Mouse (Mus musculus) hindbrain, embryonic 14.5 days (tissue): ENCODE results near the gene 1700069L16Rik. TPM values are rescaled to one million over a fixed set of nuclear protein-coding genes. Genes with fewer than 3 reads are reported as not detected.

Experiments used
- ATAC-seq: fragments of 200-750 bp; cut with Nextera tagmentation; 2 replicates; pipeline ENCODE4 v1.8.0; 2017; ENCODE audit warnings: moderate number of reproducible peaks, mild to moderate bottlenecking, moderate TSS enrichment, moderate library complexity; ENCODE audit not compliant: low FRiP score
- DNase-seq: peaks from one replicate; pipeline ENCODE4 v3.0.0-alpha.2; 2015; ENCODE audit warnings: low spot score
- H3K27ac ChIP-seq: fragments of 300-500 bp; sonication (generic); 2 replicates; pipeline ENCODE4 v1.5.1; 2014; ENCODE audit warnings: mild to moderate bottlenecking, moderate library complexity
- H3K27me3 ChIP-seq: fragments of 300-500 bp; sonication (generic); 2 replicates; pipeline ENCODE4 v1.6.1; 2014; ENCODE audit warnings: mild to moderate bottlenecking, low read length, mixed read lengths; ENCODE audit not compliant: control insufficient read depth, insufficient read depth
- H3K36me3 ChIP-seq: fragments of 300-500 bp; sonication (generic); replicated peaks from 2 replicates; pipeline ENCODE4 v1.6.1; 2014; ENCODE audit not compliant: control insufficient read depth, insufficient read depth
- H3K4me1 ChIP-seq: fragments of 300-500 bp; sonication (generic); replicated peaks from 2 replicates; pipeline ENCODE4 v1.6.1; 2014; ENCODE audit warnings: antibody characterized with exemption, low read length, mixed read lengths; ENCODE audit not compliant: control insufficient read depth, insufficient read depth
- H3K4me2 ChIP-seq: fragments of 300-500 bp; sonication (generic); replicated peaks from 2 replicates; pipeline ENCODE4 v1.6.1; 2014; ENCODE audit warnings: mild to moderate bottlenecking, moderate library complexity
- H3K4me3 ChIP-seq: fragments of 300-500 bp; sonication (generic); replicated peaks from 2 replicates; pipeline ENCODE4 v1.5.1; 2014; ENCODE audit warnings: mild to moderate bottlenecking, low read length
- H3K9ac ChIP-seq: fragments of 300-500 bp; sonication (generic); 2 replicates; pipeline ENCODE4 v1.6.1; 2014
- H3K9me3 ChIP-seq: fragments of 300-500 bp; sonication (generic); 2 replicates; pipeline ENCODE4 v1.6.1; 2016; ENCODE audit warnings: low read length; ENCODE audit not compliant: control insufficient read depth
- WGBS: fragments of 180-500 bp; shearing (Covaris S2); extraction: QIAGEN DNeasy Blood & Tissue Kit; methylation state at CpG from one replicate; pipeline ENCODE4 v1.1.7; 2014; 5-methylcytosine and 5-hydroxymethylcytosine counted together
- polyA plus RNA-seq: library from polyadenylated mRNA; unstranded; fragments of >200 nt; fragmentation: Nextera tagmentation; extraction: Ambion mirVana; gene quantifications from 2 replicates; pipeline ENCODE4 v1.2.1, GENCODE M21; 2014

Gene 1700069L16Rik
- polyA plus RNA-seq, 1 experiment from 2014 or later, result not detected

- ATAC-seq, result no peak
- Histone ChIP-seq H3K4me2 (no peak overlapping the region), H3K27ac (no peak overlapping the region), H3K4me1 (no peaks in the 10 kb centered on the region), H3K27me3 (no peaks in the 10 kb centered on the region), H3K9ac (no peak overlapping the region), H3K36me3 (peaks cover 78% of the 10 kb centered on the region), H3K4me3 (no peak overlapping the region), H3K9me3 (no peaks in the 10 kb centered on the region)
- DNase-seq, result no peak
- WGBS, result 94% methylated on average over 2 of the region's 2 CpGs
Measured at GRCm38 (mm10) chr5:113761585-113761984, 37.0 kb upstream of the 1700069L16Rik start.

DNA sequence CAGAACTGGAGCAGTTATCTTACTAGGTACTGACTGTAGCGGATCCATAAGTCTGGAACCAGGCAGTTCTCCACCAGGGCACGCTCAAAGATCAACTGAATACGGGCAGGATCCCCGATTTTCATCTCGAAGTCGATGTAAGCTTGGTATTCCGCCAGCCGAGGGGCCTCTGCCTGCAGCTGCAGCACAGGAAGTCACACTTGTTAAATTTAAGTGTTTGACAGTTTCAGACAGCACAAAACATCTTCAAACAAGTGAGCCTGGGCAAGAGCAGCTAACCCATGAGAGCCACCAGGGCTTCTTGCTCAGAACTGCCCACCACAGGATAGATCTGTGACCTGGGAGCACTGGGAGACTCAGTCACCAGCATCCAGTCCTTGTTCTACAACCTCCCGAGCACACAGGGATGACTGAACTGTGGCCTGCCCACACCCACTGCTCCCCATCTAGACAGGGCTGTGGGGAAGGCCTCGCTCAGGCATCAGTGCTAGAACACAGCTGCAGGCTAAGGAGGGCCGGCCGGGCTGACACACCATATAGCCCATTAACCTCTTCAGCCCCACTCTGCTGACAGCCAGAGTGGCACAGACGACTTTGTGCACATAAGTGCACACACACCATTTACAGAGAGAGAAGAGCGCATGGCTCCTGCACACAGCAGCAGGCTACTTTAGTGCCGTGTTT is 30.9 kb upstream of the 1700069L16Rik start:
- Histone ChIP-seq H3K4me1 (no peaks in the 10 kb centered on the region), H3K9ac (no peak overlapping the region), H3K27ac (no peak overlapping the region), H3K36me3 (peaks cover 96% of the 10 kb centered on the region), H3K9me3 (no peaks in the 10 kb centered on the region), H3K4me3 (no peak overlapping the region), H3K4me2 (no peak overlapping the region), H3K27me3 (no peaks in the 10 kb centered on the region)
- DNase-seq (no peak), ATAC-seq (no peak)
- WGBS, result 89% methylated on average over 15 of the region's 15 CpGs

DNA sequence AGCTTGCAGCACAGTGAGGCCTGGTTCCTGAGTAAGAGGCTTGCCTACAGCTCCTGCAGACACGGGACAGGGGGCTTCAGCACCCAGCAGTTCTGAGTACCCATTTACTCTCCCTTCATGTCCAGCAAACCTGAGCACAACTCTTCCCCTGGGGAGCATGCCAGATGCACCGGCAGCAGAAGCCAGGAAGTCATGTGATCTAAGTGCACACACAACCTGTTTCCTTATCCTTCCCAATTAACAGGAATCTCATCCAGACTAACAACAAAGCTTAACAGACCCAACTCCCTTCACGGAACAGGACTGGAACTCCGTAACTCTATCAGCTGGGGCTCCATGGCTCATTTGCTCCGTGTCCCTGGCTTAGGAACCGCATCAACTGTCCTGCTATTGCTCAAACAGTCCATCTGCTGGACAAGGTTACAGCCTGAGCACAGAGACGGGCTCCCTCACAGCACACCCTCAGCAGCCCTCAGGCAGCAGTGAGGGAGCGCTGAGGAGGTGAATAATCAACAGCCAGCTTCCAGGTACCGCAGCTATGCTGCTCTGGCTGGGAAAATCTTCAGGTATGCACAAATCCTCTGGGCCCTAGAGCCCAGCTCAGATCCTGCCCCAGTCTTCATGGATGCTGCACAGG is 27.1 kb upstream of the 1700069L16Rik start:
- H3K36me3 ChIP-seq, result peaks cover 96% of the 10 kb centered on the region
- 93% methylated on average over 9 of the region's 9 CpGs for WGBS
- no peak overlapping the region for H3K4me2 ChIP-seq
- no peak overlapping the region for H3K4me3 ChIP-seq
- no peaks in the 10 kb centered on the region for H3K27me3 ChIP-seq
- no peak for DNase-seq
- H3K9me3 ChIP-seq, result no peaks in the 10 kb centered on the region
- ATAC-seq, result no peak
- no peak overlapping the region for H3K9ac ChIP-seq
- no peaks in the 10 kb centered on the region for H3K4me1 ChIP-seq
- no peak overlapping the region for H3K27ac ChIP-seq

DNA sequence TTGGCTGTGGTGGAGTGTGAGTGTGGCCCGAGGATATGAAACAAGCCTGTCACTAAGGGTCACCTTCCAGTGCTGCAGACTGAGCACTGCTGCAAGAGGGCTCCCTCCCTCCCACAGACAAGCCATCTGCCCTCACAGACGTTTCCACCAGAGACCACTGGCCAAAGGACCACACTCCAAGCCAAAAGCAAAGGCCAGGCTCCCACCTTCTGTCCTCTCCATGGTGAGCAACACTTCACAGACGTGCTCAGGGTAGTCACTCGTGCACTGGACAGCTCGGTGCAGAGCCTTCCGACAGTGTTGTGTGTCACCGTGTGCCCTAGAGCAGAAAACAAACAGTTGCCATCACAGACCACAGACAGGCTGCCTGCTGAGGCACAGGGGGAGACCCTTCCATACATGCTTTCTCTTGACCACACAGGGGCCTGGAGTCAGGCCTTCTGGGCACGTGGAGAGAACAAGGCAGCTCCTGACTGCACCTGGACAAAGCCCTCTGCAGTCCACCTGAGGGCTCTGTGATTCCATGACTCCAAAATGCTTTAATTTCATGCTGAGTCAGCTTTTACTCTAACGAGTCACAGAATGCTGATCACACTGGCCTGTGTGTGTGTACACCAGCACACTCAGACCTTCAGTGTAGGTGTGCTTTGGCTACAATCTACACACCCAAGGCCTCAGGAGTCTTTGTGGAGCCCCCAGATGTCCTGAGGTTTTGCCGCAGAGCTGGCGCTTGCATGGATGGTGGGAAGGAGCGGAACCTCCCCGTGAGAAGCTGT is 24.2 kb upstream of the 1700069L16Rik start:
- Histone ChIP-seq H3K9ac (no peak overlapping the region), H3K27ac (no peak overlapping the region), H3K4me2 (no peak overlapping the region), H3K4me3 (no peak overlapping the region), H3K27me3 (no peaks in the 10 kb centered on the region), H3K36me3 (peaks cover 100% of the 10 kb centered on the region), H3K4me1 (no peaks in the 10 kb centered on the region), H3K9me3 (no peaks in the 10 kb centered on the region)
- DNase-seq (no peak), ATAC-seq (no peak)
- WGBS, result 95% methylated on average over 13 of the region's 13 CpGs

- ATAC-seq (no peak), DNase-seq (no peak)
- H3K27me3 ChIP-seq, result no peaks in the 10 kb centered on the region
- no peak overlapping the region for H3K4me3 ChIP-seq
- H3K4me1 ChIP-seq, result no peaks in the 10 kb centered on the region
- H3K9me3 ChIP-seq, result no peaks in the 10 kb centered on the region
- WGBS, result 96% methylated on average over 5 of the region's 5 CpGs
- H3K9ac ChIP-seq, result no peak overlapping the region
- no peak overlapping the region for H3K4me2 ChIP-seq
- H3K27ac ChIP-seq, result no peak overlapping the region
- peaks cover 100% of the 10 kb centered on the region for H3K36me3 ChIP-seq
Measured at GRCm38 (mm10) chr5:113747629-113748028, 23.1 kb upstream of the 1700069L16Rik start.

- 94% methylated on average over 11 of the region's 11 CpGs for WGBS
- DNase-seq, result no peak
- peaks cover 50% of the 10 kb centered on the region for H3K36me3 ChIP-seq
Measured at GRCm38 (mm10) chr5:113737607-113738237, 13.2 kb upstream of the 1700069L16Rik start.

GRCm38 (mm10) chr5:113736522-113737164 is 12.1 kb upstream of the 1700069L16Rik start:
- no peak for ATAC-seq
- H3K4me2 ChIP-seq, result peak overlapping the region; percentile 64
- H3K4me1 ChIP-seq, result peaks cover 13% of the 10 kb centered on the region
- peak overlapping the region; percentile 74 for H3K9ac ChIP-seq
- 44% methylated on average over 15 of the region's 15 CpGs for WGBS
- H3K4me3 ChIP-seq, result peak overlapping the region; percentile 53
- DNase-seq, result no peak
- H3K9me3 ChIP-seq, result no peaks in the 10 kb centered on the region
- peak overlapping the region; percentile 97 for H3K27ac ChIP-seq
- no peaks in the 10 kb centered on the region for H3K27me3 ChIP-seq
- peaks cover 40% of the 10 kb centered on the region for H3K36me3 ChIP-seq

More at GRCm38 (mm10) chr5:113737607-113738237, 13.2 kb upstream of the 1700069L16Rik start:
- H3K27me3 ChIP-seq, result no peaks in the 10 kb centered on the region
- H3K4me1 ChIP-seq, result peaks cover 13% of the 10 kb centered on the region
- H3K4me3 ChIP-seq, result no peak overlapping the region
- no peaks in the 10 kb centered on the region for H3K9me3 ChIP-seq
- no peak overlapping the region for H3K4me2 ChIP-seq
- no peak for ATAC-seq
- no peak overlapping the region for H3K27ac ChIP-seq
- H3K9ac ChIP-seq, result no peak overlapping the region

- Histone ChIP-seq H3K27ac (peak overlapping the region; percentile 97), H3K9ac (peak overlapping the region; percentile 74), H3K4me1 (peaks cover 13% of the 10 kb centered on the region), H3K4me2 (peak overlapping the region; percentile 64), H3K27me3 (no peaks in the 10 kb centered on the region), H3K36me3 (peaks cover 34% of the 10 kb centered on the region), H3K4me3 (peak overlapping the region; percentile 53), H3K9me3 (no peaks in the 10 kb centered on the region)
- no peak for DNase-seq
- 4% methylated on average over 10 of the region's 10 CpGs for WGBS
- ATAC-seq, result no peak; the same call in 1 of the 2 replicates
Measured at GRCm38 (mm10) chr5:113736113-113736502, 11.5 kb upstream of the 1700069L16Rik start.
